Mouse (Mus musculus): ENCODE results near the gene Slc17a5.

Slc17a5 gene

DNA sequence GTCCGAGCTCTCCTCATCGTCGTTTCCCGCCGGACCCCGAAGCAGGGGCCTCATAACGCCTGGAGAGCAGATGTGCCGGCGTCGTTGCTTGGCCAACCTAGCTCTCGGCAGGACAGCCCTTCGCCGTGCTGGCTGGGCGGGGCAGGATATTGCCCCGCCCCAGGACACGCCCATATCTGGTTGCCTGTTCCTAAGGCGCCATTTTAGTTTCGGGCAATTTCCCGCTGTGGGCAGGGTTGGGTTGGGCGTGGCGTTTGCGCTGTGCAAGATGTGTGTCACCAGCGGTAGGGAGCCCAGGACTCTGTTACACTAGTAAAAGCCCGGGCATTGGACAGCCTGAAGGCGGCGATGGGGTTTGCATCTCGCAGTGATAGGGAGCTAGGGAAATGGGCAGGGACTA lies at the start of gene Slc17a5:
Gene Slc17a5, minus strand, starts transcription at position 128 of the 400 bp plus-strand sequence.
- peak; percentile 98 for DNase-seq (ENCODE audit: low read depth)

- no peak for DNase-seq (ENCODE audit: low read depth)
Observed at GRCm38 (mm10) chr9:78633976-78634375, 46.1 kb upstream of the Slc17a5 start.

DNA sequence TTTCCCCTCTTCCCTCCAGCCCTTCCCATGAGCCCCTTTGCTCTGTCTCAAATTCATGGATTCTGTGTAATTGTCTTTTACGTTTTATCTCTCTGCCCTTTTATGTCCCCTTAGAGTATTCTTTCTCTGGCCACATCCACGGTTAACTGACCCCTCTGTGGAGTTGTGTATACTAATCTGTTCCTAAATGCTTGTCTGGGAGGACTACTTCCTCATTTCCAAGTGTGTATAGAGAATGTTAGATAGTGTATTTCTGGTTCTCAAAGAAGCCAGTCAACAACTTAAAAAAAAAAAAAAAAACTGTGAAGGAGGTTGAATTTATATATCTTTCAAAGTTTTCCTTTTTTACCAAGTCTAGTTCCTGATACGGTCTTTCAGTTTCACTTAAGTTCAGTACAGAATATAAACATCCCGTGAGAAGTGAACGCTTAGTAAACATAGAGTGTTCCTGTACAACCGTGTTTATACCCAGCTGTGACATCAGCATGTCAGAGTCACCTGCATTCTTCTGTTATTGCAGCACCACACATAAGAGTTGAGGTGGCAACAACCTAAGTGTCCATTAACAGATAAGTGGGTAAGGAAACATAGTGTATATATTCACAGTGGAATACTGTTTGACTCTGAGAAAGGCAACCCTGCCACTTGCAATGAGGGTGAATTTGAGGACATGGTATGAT lies 44.1 kb upstream of the Slc17a5 start:
- peak; percentile 38 for DNase-seq (ENCODE audit: low read depth)

- no peak for DNase-seq (ENCODE audit: low read depth)
Observed at GRCm38 (mm10) chr9:78629991-78630390, 42.1 kb upstream of the Slc17a5 start.

- DNase-seq (ENCODE audit: low read depth): no peak
Observed at GRCm38 (mm10) chr9:78623301-78623747, 35.5 kb upstream of the Slc17a5 start.

- DNase-seq (ENCODE audit: low read depth): no peak
Observed at GRCm38 (mm10) chr9:78619285-78619684, 31.4 kb upstream of the Slc17a5 start.

- DNase-seq (ENCODE audit: low read depth): no peak
Observed at GRCm38 (mm10) chr9:78615401-78616021, 27.7 kb upstream of the Slc17a5 start, which contains the start of gene Cd109. Gene Cd109, plus strand, starts transcription at chr9:78615546.

DNA sequence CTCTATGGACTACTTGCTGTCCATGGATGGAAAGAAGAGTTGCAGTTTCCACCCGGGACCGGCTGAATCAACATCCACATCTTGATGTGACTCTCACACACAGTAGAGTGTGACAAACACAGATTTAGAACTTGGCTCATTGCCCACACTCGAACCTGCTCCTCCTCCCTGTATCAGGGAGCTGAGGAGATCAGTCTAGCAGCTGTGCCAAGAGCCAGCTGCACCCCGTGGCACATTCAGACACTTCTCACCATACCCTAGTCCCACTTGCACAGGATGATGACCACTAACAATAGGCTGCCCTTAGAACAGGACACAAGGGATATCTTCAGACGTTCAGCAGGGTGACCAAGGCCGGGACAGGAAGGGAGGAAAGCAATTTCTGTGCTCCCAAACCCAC lies 26.4 kb upstream of the Slc17a5 start:
- DNase-seq (ENCODE audit: low read depth): no peak

GRCm38 (mm10) chr9:78601046-78601730 lies 13.3 kb upstream of the Slc17a5 start:
- DNase-seq (ENCODE audit: low read depth): no peak

DNA sequence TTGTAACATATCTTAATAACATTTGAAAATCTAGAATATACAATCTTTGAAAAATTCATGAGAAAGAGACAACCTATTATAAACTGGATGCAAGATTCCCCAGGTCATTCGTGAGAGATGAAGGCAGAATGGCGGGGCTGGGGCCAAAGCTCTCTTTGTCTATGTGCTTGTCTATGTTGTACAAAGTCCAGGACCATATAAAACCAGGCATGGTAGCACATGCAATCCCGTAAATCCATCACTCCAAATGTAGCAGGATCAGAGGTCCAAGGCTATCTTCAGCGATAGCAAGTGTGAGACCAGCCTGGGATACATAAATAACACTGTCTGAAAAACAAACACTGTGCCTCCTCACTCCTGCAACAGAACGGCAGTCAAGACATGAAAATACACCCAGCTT lies 12.1 kb upstream of the Slc17a5 start:
- no peak for DNase-seq (ENCODE audit: low read depth)

- DNase-seq (ENCODE audit: low read depth): peak; percentile 70
Observed at GRCm38 (mm10) chr9:78596834-78597233, 9.0 kb upstream of the Slc17a5 start.

GRCm38 (mm10) chr9:78595769-78596555 lies 8.1 kb upstream of the Slc17a5 start:
- no peak for DNase-seq (ENCODE audit: low read depth)

- DNase-seq (ENCODE audit: low read depth): no peak
Observed at GRCm38 (mm10) chr9:78595257-78595656, 7.4 kb upstream of the Slc17a5 start.

GRCm38 (mm10) chr9:78590471-78590870 lies 2.6 kb upstream of the Slc17a5 start:
- DNase-seq (ENCODE audit: low read depth): no peak

GRCm38 (mm10) chr9:78588411-78589033 lies 681 bp upstream of the Slc17a5 start:
- DNase-seq (ENCODE audit: low read depth): no peak

- no peak for DNase-seq (ENCODE audit: low read depth)
Observed at GRCm38 (mm10) chr9:78587218-78587883, 490 bp downstream of the Slc17a5 start.

- no peak for DNase-seq (ENCODE audit: low read depth)
Observed at GRCm38 (mm10) chr9:78579644-78580396, 8.0 kb downstream of the Slc17a5 start.

GRCm38 (mm10) chr9:78578824-78579223 lies 9.0 kb downstream of the Slc17a5 start:
- no peak for DNase-seq (ENCODE audit: low read depth)

DNA sequence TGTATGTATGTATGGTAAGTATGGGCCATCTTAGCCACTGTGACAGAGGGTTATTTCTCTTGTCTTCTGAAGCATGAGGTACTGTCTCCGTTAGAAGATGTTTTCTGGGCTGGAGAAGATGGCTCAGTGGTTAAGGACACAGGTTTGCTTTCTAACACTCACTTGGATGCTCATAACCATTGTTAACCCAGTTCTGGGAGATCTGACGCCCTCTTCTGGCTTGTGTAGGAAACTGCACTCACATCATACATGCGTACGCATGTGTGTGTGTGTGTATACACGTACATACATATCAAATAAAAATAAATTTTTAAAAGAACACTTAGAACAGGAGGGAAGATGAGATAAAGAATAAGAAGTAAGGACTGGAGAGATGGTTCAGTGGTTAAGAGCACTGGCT lies 11.4 kb downstream of the Slc17a5 start:
- no peak for DNase-seq (ENCODE audit: low read depth)

- no peak for DNase-seq (ENCODE audit: low read depth)
Observed at GRCm38 (mm10) chr9:78569934-78570333, 17.9 kb downstream of the Slc17a5 start.
